Mouse (Mus musculus) midbrain, embryonic 12.5 days (tissue): ENCODE data around the gene Dync1li1. TPM values are rescaled to one million over a fixed set of nuclear protein-coding genes. Genes with fewer than 3 reads are reported as not detected.

Experiments used
- ATAC-seq: fragments of 200-750 bp; cut with Nextera tagmentation; 2 replicates; pipeline ENCODE4 v1.8.0; 2017; ENCODE audit warnings: low read depth, moderate TSS enrichment, moderate library complexity; ENCODE audit not compliant: low FRiP score
- H3K27ac ChIP-seq: fragments of 300-500 bp; sonication (generic); replicated peaks from 2 replicates; pipeline ENCODE4 v1.5.1; 2016; ENCODE audit warnings: mild to moderate bottlenecking
- H3K27me3 ChIP-seq: fragments of 300-500 bp; sonication (generic); 2 replicates; pipeline ENCODE4 v1.6.1; 2016; ENCODE audit warnings: mild to moderate bottlenecking
- H3K36me3 ChIP-seq: fragments of 300-500 bp; sonication (generic); 2 replicates; pipeline ENCODE4 v1.6.1; 2016
- H3K4me1 ChIP-seq: fragments of 300-500 bp; sonication (generic); 2 replicates; pipeline ENCODE4 v1.6.1; 2016
- H3K4me2 ChIP-seq: fragments of 300-500 bp; sonication (generic); replicated peaks from 2 replicates; pipeline ENCODE4 v1.6.1; 2016; ENCODE audit warnings: mild to moderate bottlenecking, moderate library complexity
- H3K4me3 ChIP-seq: fragments of 300-500 bp; sonication (generic); 2 replicates; pipeline ENCODE4 v1.5.1; 2016; ENCODE audit warnings: mild to moderate bottlenecking
- H3K9ac ChIP-seq: fragments of 300-500 bp; sonication (generic); replicated peaks from 2 replicates; pipeline ENCODE4 v1.6.1; 2016; ENCODE audit warnings: mild to moderate bottlenecking, moderate library complexity
- H3K9me3 ChIP-seq: fragments of 300-500 bp; sonication (generic); 2 replicates; pipeline ENCODE4 v1.6.1; 2016; ENCODE audit warnings: mild to moderate bottlenecking
- WGBS: fragments of 180-500 bp; shearing (Covaris S2); methylation state at CpG from one replicate; pipeline ENCODE4 v1.1.7; 2016; 5-methylcytosine and 5-hydroxymethylcytosine counted together
- polyA plus RNA-seq: library from polyadenylated mRNA; unstranded; fragments of >200 nt; fragmentation: Nextera tagmentation; extraction: Ambion mirVana; gene quantifications from 2 replicates; pipeline ENCODE4 v1.2.1, GENCODE M21; 2016

The Dync1li1 gene
- polyA plus RNA-seq, 1 experiment from 2014 or later = 133 TPM

DNA sequence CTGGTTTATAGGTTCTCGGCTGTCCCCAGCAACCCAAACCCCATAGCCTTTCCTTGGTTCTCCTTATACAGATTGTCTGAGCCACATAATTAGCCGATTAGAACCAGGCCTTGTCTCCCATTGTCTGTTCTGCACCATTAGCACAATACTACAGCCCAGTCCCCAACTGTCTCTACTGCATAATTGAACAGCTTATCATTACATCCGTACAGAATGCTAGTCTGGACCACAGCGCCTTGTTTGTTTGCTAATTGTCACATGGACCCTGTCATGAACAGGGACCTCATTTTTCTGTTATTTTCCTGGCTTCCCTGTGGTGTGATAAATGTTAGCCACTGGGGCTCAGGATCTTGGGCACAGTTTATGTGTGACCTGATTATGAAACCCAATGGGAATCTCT is 71.3 kb downstream of the Dync1li1 start:
- Histone ChIP-seq H3K36me3 (peaks cover 8% of the 10 kb centered on the region), H3K9me3 (no peaks in the 10 kb centered on the region), H3K9ac (no peak overlapping the region), H3K4me2 (no peak overlapping the region), H3K27ac (no peak overlapping the region), H3K27me3 (no peaks in the 10 kb centered on the region), H3K4me1 (0 out of 2 replicates have a peak, but pooled peaks cover 3% of the 10 kb centered on the region), H3K4me3 (no peak overlapping the region)
- WGBS = 81% methylated on average over 4 of the region's 4 CpGs
- ATAC-seq = no peak

DNA sequence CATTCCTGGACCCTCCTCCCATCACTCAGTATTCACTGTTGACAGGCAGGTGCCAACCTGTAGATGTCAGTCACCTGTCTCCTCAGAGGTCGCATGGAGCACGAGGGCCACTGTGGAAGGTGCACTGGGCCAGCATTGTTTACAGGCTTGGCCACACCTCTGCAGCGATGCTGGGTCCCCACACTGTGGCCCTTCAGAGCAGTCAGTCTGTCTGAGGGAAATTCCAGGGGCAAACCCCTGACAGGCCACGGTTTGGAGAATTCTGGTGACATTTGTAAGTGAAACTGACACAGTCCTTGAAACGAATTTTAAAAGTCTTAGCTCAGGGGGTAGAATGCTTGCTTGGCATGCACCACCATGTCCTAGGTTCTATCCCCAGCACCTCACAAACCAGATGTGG is 71.8 kb downstream of the Dync1li1 start:
- WGBS = 87% methylated on average over 5 of the region's 5 CpGs
- H3K36me3 ChIP-seq = peaks cover 8% of the 10 kb centered on the region

DNA sequence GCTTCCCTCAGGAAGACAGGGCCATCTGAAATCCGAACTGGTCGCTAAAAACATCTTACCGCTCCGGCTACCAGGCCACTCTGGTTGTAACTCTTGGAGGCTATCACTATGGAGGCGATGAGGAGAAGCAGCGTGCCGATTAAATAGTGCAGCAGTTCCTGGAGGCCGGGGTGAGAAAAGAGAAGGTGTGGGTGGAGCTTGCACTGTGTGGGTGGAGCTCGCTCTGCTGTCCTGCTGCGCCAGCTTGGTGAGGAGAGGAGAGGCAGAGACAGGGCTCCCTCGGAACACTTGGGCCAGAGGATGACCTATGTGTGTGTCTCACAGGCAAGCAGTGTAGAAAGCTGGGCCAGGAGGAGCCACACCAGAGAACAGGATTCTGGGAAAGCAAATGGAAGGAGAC is 73.3 kb downstream of the Dync1li1 start:
- WGBS = 78% methylated on average over 11 of the region's 11 CpGs
- Histone ChIP-seq H3K36me3 (peaks cover 8% of the 10 kb centered on the region), H3K27me3 (no peaks in the 10 kb centered on the region)

More for the DNA sequence above, 71.8 kb downstream of the Dync1li1 start:
- H3K27ac ChIP-seq = no peak overlapping the region
- H3K27me3 ChIP-seq = no peaks in the 10 kb centered on the region
- H3K9me3 ChIP-seq = no peaks in the 10 kb centered on the region
- H3K4me3 ChIP-seq = no peak overlapping the region
- 0 out of 2 replicates have a peak, but pooled peaks cover 3% of the 10 kb centered on the region for H3K4me1 ChIP-seq
- no peak for ATAC-seq
- H3K4me2 ChIP-seq = no peak overlapping the region
- no peak overlapping the region for H3K9ac ChIP-seq

DNA sequence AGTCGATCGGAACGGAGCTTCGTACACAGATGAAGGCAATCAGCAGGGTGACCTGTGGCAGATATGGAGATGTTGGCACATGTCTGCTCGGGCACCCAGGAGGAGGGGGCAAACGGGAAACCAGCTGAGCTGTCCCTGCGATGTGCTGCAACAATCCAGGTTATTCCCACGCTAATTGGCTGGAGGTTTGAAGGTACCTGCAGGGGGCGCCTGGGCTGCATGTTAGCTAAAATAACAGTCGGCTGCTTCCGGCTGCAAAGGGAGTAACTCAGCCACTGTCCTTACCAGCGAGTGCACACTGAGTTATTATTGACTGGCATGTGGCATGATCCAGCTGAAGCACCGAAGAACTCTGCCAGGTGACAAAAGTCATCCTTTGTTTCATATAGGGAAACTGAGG is 74.8 kb downstream of the Dync1li1 start:
- H3K9ac ChIP-seq = no peak overlapping the region
- H3K4me3 ChIP-seq = no peak overlapping the region
- WGBS = 65% methylated on average over 13 of the region's 13 CpGs
- no peak overlapping the region for H3K4me2 ChIP-seq
- no peak overlapping the region for H3K27ac ChIP-seq
- H3K27me3 ChIP-seq = no peaks in the 10 kb centered on the region
- ATAC-seq = no peak
- H3K9me3 ChIP-seq = no peaks in the 10 kb centered on the region
- H3K4me1 ChIP-seq = peaks cover 12% of the 10 kb centered on the region
- H3K36me3 ChIP-seq = peaks cover 8% of the 10 kb centered on the region

More for the DNA sequence above, 73.3 kb downstream of the Dync1li1 start:
- Histone ChIP-seq H3K27ac (no peak overlapping the region), H3K4me1 (0 out of 2 replicates have a peak, but pooled peaks cover 3% of the 10 kb centered on the region), H3K4me3 (no peak overlapping the region), H3K9ac (no peak overlapping the region), H3K9me3 (no peaks in the 10 kb centered on the region), H3K4me2 (no peak overlapping the region)
- ATAC-seq = no peak

DNA sequence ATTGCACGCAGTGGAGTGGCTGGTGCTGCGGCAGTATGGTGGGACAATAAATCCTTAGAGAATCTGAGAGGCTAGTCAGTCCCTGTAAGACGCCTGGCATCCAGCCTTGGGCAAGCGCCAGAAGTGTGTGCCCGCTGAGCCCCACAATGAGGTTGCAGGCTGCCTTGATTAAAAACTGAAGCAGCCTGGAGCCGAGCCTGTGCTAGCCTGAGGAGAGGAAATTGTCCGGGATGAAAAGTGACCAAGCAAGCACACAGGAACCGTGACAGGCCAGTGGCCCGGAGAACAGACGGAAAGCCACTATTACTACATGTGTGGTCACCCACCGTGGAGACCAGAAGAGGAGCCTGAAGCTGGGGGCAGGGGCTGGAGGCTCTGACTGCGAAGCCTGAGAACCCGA is 78.4 kb downstream of the Dync1li1 start:
- no peak overlapping the region for H3K4me3 ChIP-seq
- H3K9me3 ChIP-seq = no peaks in the 10 kb centered on the region
- no peak overlapping the region for H3K9ac ChIP-seq
- ATAC-seq = no peak
- H3K36me3 ChIP-seq = peaks cover 8% of the 10 kb centered on the region
- 76% methylated on average over 13 of the region's 13 CpGs for WGBS
- H3K27ac ChIP-seq = no peak overlapping the region
- no peaks in the 10 kb centered on the region for H3K27me3 ChIP-seq
- no peak overlapping the region for H3K4me2 ChIP-seq
- H3K4me1 ChIP-seq = peaks cover 9% of the 10 kb centered on the region

DNA sequence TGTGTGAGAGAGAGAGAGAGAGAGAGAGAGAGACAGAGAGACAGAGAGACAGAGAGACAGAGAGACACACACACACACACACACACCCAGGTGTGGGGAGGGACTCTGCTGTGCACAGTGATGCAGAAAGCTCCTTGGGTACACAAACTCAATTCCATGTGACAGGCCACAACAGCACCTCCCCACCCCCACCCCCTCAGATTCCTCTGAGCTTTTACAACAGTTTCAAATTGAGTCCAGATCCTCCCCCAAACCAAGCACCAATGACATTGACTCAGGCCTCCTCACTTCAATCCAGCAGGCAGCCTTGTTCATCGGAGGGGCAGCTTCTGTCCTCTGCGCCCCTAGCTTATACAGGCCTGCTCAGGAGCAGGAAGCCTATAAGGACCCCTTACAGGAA is 78.9 kb downstream of the Dync1li1 start:
- H3K27me3 ChIP-seq = no peaks in the 10 kb centered on the region
- no peak overlapping the region for H3K4me2 ChIP-seq
- no peaks in the 10 kb centered on the region for H3K9me3 ChIP-seq
- H3K4me3 ChIP-seq = no peak overlapping the region
- WGBS = 73% methylated on average over 2 of the region's 2 CpGs
- peaks cover 11% of the 10 kb centered on the region for H3K36me3 ChIP-seq
- H3K4me1 ChIP-seq = peaks cover 9% of the 10 kb centered on the region
- no peak for ATAC-seq
- H3K27ac ChIP-seq = no peak overlapping the region
- no peak overlapping the region for H3K9ac ChIP-seq

DNA sequence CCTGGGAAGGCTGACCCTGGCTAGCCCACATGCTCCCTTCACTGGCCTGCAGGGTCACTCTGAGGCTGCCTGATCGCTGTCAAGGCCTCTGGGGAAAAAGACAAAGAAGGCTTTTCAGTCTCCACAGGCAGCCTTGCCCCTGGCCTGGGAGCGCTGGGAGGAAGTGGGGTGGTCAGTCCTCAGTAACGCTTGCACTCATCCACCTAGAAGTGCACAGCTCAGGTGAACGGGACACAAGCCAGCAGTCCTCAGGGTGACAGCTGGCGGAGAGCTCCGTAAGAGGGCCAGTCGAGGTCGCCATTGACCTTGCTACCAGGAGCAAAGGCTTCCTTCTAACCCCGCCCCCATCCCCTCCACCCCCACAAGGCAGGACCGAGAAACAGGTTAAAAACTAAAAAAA is 79.5 kb downstream of the Dync1li1 start:
- Histone ChIP-seq H3K4me1 (peaks cover 9% of the 10 kb centered on the region), H3K27ac (no peak overlapping the region), H3K4me2 (no peak overlapping the region), H3K36me3 (peaks cover 13% of the 10 kb centered on the region; the same call in 1 of the 2 replicates), H3K27me3 (no peaks in the 10 kb centered on the region), H3K4me3 (no peak overlapping the region), H3K9me3 (no peaks in the 10 kb centered on the region), H3K9ac (no peak overlapping the region)
- ATAC-seq = no peak
- WGBS = 55% methylated on average over 10 of the region's 10 CpGs

DNA sequence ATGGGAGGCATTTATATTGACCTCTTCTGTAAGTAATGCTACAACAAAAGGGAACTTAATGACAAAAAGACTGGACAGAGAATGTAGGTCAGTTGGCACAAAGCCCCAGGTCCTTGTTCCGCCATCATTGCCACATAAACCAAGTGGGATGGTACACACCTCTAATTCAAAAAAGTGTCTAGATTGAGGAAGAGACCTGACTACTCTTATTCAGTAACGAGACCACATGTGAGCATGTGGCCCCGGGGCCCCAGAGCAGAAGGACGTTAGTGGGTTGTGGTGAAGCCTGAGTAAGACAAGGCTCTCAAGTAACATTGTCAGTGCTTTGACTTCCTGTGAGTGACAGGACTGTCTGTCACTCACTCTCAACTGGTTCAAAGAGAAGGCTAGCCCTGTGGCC is 81.6 kb downstream of the Dync1li1 start:
- Histone ChIP-seq H3K9me3 (no peaks in the 10 kb centered on the region), H3K9ac (no peak overlapping the region), H3K4me1 (peaks cover 9% of the 10 kb centered on the region), H3K27ac (no peak overlapping the region), H3K4me3 (no peak overlapping the region), H3K4me2 (no peak overlapping the region), H3K27me3 (no peaks in the 10 kb centered on the region), H3K36me3 (peaks cover 13% of the 10 kb centered on the region; the same call in 1 of the 2 replicates)
- ATAC-seq = no peak
- 90% methylated on average over 4 of the region's 4 CpGs for WGBS

DNA sequence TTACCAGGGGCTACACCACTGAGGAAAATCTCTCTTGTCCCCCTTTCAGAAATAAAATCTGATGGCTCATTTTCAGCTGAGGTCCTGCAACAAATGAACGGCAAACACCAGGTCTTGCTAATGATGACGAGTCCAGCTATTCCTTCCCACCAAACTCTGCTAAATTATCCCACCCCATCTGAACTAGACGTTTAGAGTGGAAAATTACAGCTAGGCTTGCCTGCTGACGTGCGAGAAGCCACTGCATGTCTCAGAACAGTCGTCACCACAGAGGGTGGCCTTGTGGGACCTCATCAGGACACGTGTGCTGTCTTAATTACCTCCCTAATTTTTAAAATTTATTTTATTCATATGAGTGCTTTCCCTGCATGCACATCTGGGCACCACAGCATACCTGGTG is 83.0 kb downstream of the Dync1li1 start:
- Histone ChIP-seq H3K36me3 (peaks cover 13% of the 10 kb centered on the region; the same call in 1 of the 2 replicates), H3K27ac (no peak overlapping the region), H3K27me3 (no peaks in the 10 kb centered on the region), H3K4me2 (no peak overlapping the region), H3K9me3 (no peaks in the 10 kb centered on the region), H3K4me1 (peaks cover 9% of the 10 kb centered on the region), H3K9ac (no peak overlapping the region), H3K4me3 (no peak overlapping the region)
- no peak for ATAC-seq
- WGBS = 91% methylated on average over 7 of the region's 7 CpGs

Other genes with a start within 250 kb of the Dync1li1 start
- not detected in 2 replicates for gene Ccr4, start 183.9 kb upstream of the Dync1li1 start, polyA plus RNA-seq
- gene C130032M10Rik, start 173.1 kb upstream of the Dync1li1 start, polyA plus RNA-seq = 0.43 and 0.45 TPM in 2 replicates
- 0.61 and 0.80 TPM in 2 replicates for gene Trim71, start 124.4 kb upstream of the Dync1li1 start, polyA plus RNA-seq
- 66.8 and 71.1 TPM in 2 replicates for gene Cnot10, start 48.6 kb upstream of the Dync1li1 start, polyA plus RNA-seq
- 21.8 and 23.8 TPM in 2 replicates for gene Cmtm6, start 42.3 kb downstream of the Dync1li1 start, polyA plus RNA-seq
- gene Cmtm7, start 93.1 kb downstream of the Dync1li1 start, polyA plus RNA-seq = 47.3 and 49.4 TPM in 2 replicates
- 13.2 and 14.9 TPM in 2 replicates for gene Cmtm8, start 155.4 kb downstream of the Dync1li1 start, polyA plus RNA-seq
- 14.8 and 15.7 TPM in 2 replicates for gene Gpd1l, start 245.2 kb downstream of the Dync1li1 start, polyA plus RNA-seq